Mouse (Mus musculus) kidney, adult 2 months (tissue): Measurements from ENCODE around the gene Prokr1.

Experiments used
- CTCF ChIP-seq: fragments of 200-500 bp; conservative IDR thresholded peaks from 2 replicates; pipeline ENCODE4 v1.5.1; 2011; ENCODE audit warnings: low read depth, mild to moderate bottlenecking, control low read depth, low read length, moderate library complexity, mixed read lengths; ENCODE audit not compliant: insufficient read depth, insufficient read length
- POLR2A ChIP-seq: fragments of 200-500 bp; IDR thresholded peaks from one replicate; pipeline ENCODE4 v1.6.1; 2011; ENCODE audit warnings: low read depth, low read length, control low read depth

DNA sequence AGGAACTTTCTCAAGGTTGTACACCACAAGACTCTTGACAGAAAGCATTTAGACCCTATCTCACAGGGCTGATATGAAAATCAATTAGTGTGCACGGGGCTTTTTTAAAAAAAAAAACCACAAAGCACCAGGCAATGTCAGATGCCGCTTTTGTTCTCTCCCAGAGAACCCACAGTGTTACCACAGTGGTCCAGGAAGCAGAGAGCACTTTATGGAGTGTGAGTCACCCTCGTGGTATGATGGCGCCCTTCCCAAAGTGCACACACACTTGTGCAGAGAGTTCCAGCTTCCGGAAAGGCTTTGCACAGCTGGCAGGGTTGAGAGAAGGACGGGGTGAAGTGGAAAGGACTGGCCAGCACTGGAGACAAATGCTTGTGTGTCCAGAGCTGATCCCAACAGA is 8.1 kb downstream of the Prokr1 start:
- no peak for TF ChIP-seq CTCF
- no peak for TF ChIP-seq POLR2A
